Mouse (Mus musculus) B cell, adult 2 months (primary cell): ENCODE data around the gene Sel1l3.

ENCODE experiments used
- DNase-seq, 2 experiments: peaks; one replicate each; pipeline ENCODE4 v3.0.0; 2022

Gene Sel1l3

DNA sequence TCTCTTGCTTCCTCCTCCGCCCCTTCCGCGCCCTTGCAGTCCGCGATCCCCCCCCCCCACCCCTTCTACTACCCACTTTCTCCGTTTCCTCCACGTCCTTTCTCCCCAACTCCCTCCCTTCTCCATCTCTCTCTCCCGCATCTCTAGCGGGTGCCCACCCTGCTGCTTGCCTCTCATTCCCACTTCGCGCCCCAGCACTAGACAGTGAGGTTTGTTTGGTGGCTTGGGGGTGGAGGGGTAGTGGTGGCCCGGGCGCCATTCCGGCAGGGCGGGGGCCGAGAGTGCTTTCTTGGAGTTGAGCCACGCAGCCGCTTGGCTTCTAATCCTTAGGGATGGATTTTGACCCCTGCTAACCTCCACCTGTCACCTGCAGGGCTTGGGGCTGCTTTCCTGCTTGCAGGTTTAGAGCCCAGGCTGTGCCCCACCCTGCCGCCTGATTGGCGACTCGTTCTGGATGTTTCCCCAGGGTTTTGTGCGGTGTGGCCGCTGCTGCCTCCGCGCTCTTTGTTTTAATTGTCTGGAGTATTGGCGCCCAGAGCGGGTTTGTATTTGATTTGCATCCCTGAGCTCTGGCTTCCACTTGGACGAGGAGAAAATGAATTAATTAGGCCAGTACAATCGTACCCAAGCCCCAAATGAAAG lies at the start of gene Sel1l3:
TSS of gene Sel1l3 (minus strand) at position 217 of the 642 bp plus-strand sequence.
- DNase-seq, result peak; percentile 9 to 18

GRCm38 (mm10) chr5:53261999-53262398 lies 48.3 kb upstream of the Sel1l3 start:
- DNase-seq, result no peak

DNA sequence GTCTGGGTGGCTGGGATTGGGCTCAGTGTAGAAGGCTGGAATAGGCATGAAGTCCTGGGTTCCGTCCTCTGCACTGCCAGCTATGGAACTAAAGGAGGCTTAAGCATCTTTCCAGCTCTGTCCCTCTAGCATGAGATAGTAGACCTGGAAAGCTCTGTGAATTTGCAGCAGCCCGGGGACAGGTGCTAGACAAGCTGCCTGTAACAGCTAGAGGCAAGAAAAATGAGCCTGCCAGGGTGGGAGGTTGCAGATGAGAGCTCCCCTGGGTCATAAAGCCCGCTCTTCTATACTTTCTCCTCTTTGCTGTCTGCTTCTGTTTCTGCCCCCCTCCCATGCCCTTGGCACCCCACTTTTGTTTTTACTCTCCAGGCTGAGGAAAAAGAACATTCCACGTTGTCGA lies 46.2 kb upstream of the Sel1l3 start:
- DNase-seq, result no peak

GRCm38 (mm10) chr5:53258038-53258786 lies 44.5 kb upstream of the Sel1l3 start:
- no peak for DNase-seq

- no peak for DNase-seq
These were observed 41.1 kb upstream of the Sel1l3 start for GRCm38 (mm10) chr5:53254821-53255220.

DNA sequence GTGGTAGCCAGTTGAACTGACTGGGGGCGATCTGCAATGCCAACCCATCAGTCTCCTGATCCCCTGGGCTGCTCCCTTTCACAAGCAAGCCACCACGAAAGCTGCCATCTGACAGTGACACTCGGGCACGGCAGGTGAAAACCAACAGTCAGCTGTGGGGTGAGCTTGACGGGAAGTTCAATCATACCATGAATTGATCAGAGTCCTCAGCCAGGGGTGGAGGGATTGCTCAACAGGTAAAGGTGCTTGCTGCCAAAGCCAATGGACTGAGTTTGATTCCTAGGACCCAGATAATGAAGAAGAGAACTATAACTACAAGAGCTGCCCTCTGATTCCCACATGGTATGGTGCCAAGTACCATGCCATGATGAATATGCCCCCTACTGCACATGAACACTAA lies 40.4 kb upstream of the Sel1l3 start:
- DNase-seq, result no peak

DNA sequence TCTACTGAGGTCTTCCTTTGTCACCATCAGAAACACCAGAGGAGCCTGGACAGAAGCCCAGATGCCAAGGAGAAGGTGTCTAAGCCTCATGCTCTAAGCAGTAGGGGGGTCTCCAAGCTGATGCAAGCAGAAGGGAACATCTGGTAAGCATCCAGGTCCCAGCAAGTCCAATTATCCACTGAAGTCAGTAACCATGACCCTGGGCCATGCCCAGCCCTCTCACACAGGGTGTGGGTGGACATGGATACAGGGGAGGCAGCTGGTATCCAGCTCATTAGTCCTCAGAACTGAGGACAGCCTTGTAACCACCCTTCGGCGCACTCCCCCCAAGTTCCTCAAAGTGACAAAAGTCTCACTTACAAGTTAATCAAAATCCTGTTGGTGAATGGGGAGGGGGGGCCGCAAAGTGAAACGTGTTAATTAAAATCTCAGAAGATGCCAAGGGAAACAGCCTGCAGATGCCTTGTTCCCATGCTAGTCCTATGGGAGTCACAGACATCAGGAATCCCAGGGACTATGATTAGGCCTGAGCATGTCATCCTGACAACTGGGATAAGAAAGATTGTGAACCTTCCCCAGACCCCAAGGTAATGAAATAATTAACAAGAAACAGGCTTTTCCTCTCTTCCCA lies 35.8 kb upstream of the Sel1l3 start:
- no peak for DNase-seq

DNA sequence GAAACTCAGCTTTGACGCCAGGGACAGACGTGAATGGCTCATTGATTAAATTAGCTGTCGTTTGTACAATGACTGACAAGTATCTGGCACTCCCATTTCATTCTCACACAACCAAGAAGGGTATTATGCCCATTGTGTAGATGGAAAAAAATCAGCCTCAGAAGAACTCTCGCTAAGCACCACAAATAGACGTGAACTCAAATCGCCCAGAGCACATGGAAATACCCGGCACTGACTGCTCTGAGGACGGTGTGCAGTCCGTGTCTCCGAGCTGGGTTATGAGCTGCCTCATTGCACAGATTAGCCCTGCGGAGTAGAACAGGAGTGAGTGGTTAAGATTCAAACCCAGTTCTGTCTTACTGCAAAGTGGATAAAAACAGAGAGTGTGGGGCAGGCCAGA lies 34.8 kb upstream of the Sel1l3 start:
- no peak for DNase-seq

- no peak for DNase-seq
These were observed 30.2 kb upstream of the Sel1l3 start for GRCm38 (mm10) chr5:53243933-53244332.

DNA sequence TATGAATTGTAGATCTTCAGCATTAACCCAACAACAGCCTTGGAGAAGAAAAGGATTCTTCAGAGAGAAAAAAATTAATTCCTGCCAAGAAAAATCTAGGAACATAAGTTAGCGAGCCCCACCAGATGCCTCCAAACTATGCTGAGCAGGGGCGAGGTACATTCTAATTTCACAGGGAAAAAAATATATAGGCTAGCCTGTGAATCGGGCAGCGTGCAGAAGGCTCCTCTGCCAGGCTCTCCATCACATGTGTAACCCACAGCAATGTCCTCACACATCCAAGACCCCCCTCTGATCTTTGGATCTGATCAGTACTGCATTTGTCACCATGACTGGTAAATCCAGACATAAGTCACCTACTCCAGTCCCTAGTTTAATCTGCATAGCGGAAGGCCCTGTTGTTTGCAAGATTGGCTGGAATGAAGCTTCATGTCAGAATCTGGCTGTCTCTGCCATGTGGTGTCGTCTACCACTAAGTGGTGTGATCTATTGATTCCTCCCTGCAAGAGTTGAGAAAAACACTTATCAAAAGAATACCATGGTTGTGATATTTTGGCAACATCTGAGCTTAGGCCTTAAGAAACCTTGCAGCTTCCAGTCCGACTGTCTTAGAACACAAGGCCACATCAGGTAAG lies 29.3 kb upstream of the Sel1l3 start:
- DNase-seq, result no peak

DNA sequence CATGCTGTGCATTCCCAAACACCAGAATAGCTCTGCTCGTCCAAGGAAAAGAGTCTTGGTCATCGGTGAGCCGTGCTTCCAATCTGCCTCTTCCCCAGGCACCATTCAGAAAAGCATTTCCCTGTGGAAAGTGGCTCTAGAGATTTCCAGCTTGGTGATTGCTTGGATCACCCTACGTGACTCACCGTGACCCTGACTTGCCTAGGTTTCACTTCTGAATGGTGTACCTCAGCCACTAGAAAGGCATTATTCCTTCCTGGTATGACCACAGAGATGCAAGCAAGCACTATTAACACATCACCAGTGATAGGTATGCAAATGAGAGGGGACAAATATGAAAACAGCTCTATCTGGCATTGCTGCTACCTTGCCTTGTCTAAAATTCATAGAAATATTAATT lies 28.2 kb upstream of the Sel1l3 start:
- no peak for DNase-seq

GRCm38 (mm10) chr5:53241109-53241508 lies 27.4 kb upstream of the Sel1l3 start:
- no peak for DNase-seq

DNA sequence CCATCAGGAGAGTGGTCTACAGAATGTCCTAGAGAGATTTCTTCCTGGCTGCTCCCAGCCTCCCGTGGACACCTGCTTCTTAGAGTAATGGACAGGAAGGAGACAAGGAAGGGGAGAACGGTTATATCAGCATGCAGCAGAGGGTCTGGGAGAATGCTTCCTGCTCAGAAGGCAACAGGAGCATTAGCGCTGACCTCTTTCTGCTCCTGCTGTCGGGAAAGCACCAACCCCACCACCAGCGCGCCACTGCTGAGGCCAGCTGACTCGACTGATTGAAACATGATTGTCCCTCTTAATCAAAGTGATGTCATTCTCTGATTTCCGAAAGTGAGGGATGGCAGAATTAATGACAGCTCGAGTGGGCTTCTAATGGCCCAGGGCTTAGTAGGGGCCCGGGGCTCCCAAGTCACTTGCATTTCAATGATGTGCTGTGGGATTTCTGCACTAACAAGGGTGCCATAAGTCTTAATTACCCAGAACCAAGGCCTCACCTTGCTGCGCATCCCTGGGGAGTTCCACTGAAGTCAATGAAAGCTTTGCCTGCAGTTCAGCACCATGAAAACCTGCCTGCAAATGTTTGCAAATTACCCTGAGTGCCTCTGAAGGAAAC lies 26.2 kb upstream of the Sel1l3 start:
- no peak for DNase-seq

DNA sequence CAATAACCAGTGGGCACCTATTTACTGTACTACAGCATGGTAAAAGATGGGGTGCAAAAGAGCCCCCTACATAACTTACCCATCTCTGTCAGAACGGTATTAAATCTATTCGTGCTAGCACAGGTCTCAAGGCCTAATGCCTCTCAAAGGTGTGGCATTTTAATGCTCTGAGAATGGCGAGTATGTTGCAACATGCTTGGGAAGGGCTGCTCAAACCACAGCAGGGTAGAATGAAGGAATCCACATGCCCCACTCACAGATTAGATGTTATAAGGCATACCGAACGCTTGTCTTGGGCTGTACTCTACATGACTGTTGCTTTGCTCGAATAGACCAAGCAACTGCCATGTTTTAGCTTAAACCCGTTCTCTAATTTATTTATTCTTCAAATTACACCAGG lies 25.5 kb upstream of the Sel1l3 start:
- no peak for DNase-seq

- no peak for DNase-seq
These were observed 25.0 kb upstream of the Sel1l3 start for GRCm38 (mm10) chr5:53238761-53239160.

DNA sequence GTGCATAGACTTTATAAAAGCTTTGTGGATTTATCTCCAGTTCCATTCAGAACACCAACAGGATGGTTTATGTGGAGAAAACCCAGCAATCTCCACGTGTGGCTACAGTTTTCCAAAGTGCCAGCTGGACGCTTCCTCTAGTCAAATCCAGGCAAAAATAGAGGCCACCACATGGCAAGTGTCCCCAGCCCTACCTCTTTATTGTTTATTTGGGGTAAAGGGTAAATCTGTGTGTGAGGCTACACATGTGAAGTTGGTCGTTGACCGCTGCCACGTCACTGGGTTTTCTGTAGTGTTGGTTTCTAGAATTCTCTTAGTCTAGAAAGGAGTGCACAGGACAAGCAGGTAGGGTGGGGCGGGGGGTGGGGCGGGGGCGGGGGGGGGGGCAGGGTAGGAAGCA lies 23.0 kb upstream of the Sel1l3 start:
- DNase-seq, result no peak

- no peak for DNase-seq
These were observed 22.4 kb upstream of the Sel1l3 start for GRCm38 (mm10) chr5:53236136-53236535.

DNA sequence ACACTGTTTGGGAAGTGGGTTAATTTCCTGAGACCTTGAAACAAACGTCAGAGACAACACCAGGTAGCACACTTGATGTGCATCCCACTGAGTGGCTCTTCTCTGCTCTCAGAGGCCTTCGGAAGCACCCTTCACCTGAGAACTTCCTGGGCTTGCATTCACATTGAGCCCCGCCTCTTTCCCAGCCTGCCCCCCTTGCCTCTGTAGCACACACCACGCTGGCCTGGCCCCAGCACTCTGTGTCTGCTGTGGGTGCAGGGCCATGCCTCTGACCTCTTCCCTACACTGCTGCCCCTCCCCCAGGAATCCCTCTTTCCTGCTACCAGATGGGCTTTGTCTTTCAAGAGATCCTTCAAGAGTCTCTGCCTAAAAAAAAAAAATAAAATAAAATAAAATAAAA lies 21.8 kb upstream of the Sel1l3 start:
- no peak for DNase-seq

- DNase-seq, result no peak
These were observed 16.8 kb upstream of the Sel1l3 start for GRCm38 (mm10) chr5:53230560-53230959.

GRCm38 (mm10) chr5:53225434-53225833 lies 11.7 kb upstream of the Sel1l3 start:
- DNase-seq, result no peak

- no peak for DNase-seq
These were observed 1.1 kb upstream of the Sel1l3 start for GRCm38 (mm10) chr5:53214801-53215200.

DNA sequence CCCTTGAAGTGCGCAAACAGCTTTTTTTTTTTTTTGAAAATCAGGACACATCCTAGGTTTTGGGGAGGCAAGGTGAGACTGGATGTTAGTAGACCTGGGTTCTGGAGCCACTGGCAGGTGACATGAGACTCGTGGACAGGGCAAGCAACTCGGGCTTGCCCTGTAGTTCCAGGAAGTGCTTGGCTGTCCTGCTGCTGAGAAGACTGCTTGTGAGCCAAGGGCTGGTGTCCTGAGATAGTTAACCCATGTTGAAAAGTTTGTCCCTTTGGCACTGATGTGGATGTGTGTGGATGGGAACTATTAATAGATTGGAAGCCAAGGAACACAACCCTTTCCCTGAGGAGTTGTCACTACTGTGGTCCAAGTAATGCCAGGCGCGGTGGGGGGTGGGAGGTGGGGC lies 635 bp upstream of the Sel1l3 start:
- no peak for DNase-seq
